Mouse (Mus musculus) hindbrain, embryonic 11.5 days (tissue): ENCODE measurements around the gene Trim27. TPM values are rescaled to one million over a fixed set of nuclear protein-coding genes. Genes with fewer than 3 reads are reported as not detected.

Source experiments
- ATAC-seq: fragments of 200-750 bp; cut with Nextera tagmentation; 2 replicates; pipeline ENCODE4 v1.8.0; 2017; ENCODE audit warnings: mild to moderate bottlenecking, moderate TSS enrichment, moderate library complexity; ENCODE audit not compliant: low FRiP score
- DNase-seq: peaks from one replicate; pipeline ENCODE4 v3.0.0-alpha.2; 2015; ENCODE audit warnings: low spot score
- H3K27ac ChIP-seq: fragments of 300-500 bp; sonication (generic); 2 replicates; pipeline ENCODE4 v1.5.1; 2014; ENCODE audit warnings: mild to moderate bottlenecking, low read depth, low read length
- H3K27me3 ChIP-seq: fragments of 300-500 bp; sonication (generic); 2 replicates; pipeline ENCODE4 v1.6.1; 2014; ENCODE audit warnings: mild to moderate bottlenecking, low read length, moderate library complexity, mixed read lengths; ENCODE audit not compliant: control insufficient read depth, insufficient read depth
- H3K36me3 ChIP-seq: fragments of 300-500 bp; sonication (generic); 2 replicates; pipeline ENCODE4 v1.6.1; 2014; ENCODE audit warnings: mild to moderate bottlenecking, low read length, moderate library complexity, mixed read lengths; ENCODE audit not compliant: control insufficient read depth, insufficient read depth
- H3K4me1 ChIP-seq: fragments of 300-500 bp; sonication (generic); replicated peaks from 2 replicates; pipeline ENCODE4 v1.6.1; 2014; ENCODE audit warnings: low read length, mixed read lengths; ENCODE audit not compliant: control insufficient read depth, insufficient read depth
- H3K4me2 ChIP-seq: fragments of 300-500 bp; sonication (generic); replicated peaks from 2 replicates; pipeline ENCODE4 v1.6.1; 2014; ENCODE audit warnings: mild to moderate bottlenecking, low read depth, low read length
- H3K4me3 ChIP-seq: fragments of 300-500 bp; sonication (generic); 2 replicates; pipeline ENCODE4 v1.5.1; 2014; ENCODE audit warnings: low read depth, low read length
- H3K9ac ChIP-seq: fragments of 300-500 bp; sonication (generic); 2 replicates; pipeline ENCODE4 v1.6.1; 2014; ENCODE audit warnings: low read depth, low read length
- H3K9me3 ChIP-seq: fragments of 300-500 bp; sonication (generic); 2 replicates; pipeline ENCODE4 v1.6.1; 2016; ENCODE audit warnings: low read length; ENCODE audit not compliant: control insufficient read depth
- WGBS: fragments of 180-500 bp; shearing (Covaris S2); extraction: QIAGEN DNeasy Blood & Tissue Kit; methylation state at CpG from one replicate; pipeline ENCODE4 v1.1.7; 2014; 5-methylcytosine and 5-hydroxymethylcytosine counted together
- polyA plus RNA-seq: library from polyadenylated mRNA; unstranded; fragments of >200 nt; fragmentation: Nextera tagmentation; extraction: Ambion mirVana; gene quantifications from 2 replicates; pipeline ENCODE4 v1.2.1, GENCODE M21; 2014

Gene Trim27
- polyA plus RNA-seq: 133 and 144 TPM in 2 replicates

GRCm38 (mm10) chr13:21179367-21179723, at the start of gene Trim27:
TSS of gene Trim27 (plus strand) at chr13:21179445.
- Histone ChIP-seq H3K36me3 (peaks cover 9% of the 10 kb centered on the region), H3K27me3 (no peaks in the 10 kb centered on the region; the same call in 1 of the 2 replicates), H3K27ac (peak within 1 kb of the TSS; percentile 93), H3K9ac (peak within 1 kb of the TSS; percentile 93), H3K9me3 (no peaks in the 10 kb centered on the region), H3K4me1 (no peaks in the 10 kb centered on the region), H3K4me3 (peak within 1 kb of the TSS; percentile 98), H3K4me2 (peak within 1 kb of the TSS; percentile 76)
- WGBS: 0% methylated on average over 15 of the region's 15 CpGs
- ATAC-seq (peak; percentile 53), DNase-seq (no peak)

- DNase-seq (no peak), ATAC-seq (no peak)
- H3K27ac ChIP-seq: no peak overlapping the region
- H3K4me2 ChIP-seq: no peak overlapping the region
- H3K27me3 ChIP-seq: no peaks in the 10 kb centered on the region
- H3K9me3 ChIP-seq: no peaks in the 10 kb centered on the region
- no peaks in the 10 kb centered on the region for H3K36me3 ChIP-seq
- H3K4me3 ChIP-seq: no peak overlapping the region
- no peak overlapping the region for H3K9ac ChIP-seq
- no peaks in the 10 kb centered on the region for H3K4me1 ChIP-seq
- 48% methylated on average over 8 of the region's 8 CpGs for WGBS
Observed at GRCm38 (mm10) chr13:21142421-21142820, 36.8 kb upstream of the Trim27 start.

DNA sequence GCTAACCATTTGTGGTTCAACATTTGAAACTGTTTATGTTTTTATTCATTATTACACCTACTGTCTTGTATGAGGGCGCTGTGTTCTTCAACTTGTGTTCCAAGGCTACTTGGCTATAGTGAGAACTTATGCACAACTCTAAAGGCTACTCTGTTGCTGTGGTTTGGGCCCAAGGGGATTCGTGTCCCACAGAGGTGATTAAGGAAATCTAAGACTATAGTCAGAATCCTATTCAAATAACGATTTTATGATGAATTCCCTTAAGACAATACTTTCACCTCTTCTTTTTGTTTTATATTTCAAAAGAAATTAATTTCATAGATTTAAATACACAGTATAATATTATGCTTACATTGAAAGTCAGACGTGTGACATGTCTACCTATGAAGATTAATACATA, 33.5 kb upstream of the Trim27 start, which contains the start of gene Olfr1368:
Olfr1368 (minus strand) TSS at position 101 of the 400 bp plus-strand sequence.
- H3K36me3 ChIP-seq: no peaks in the 10 kb centered on the region
- H3K27me3 ChIP-seq: no peaks in the 10 kb centered on the region
- no peaks in the 10 kb centered on the region for H3K9me3 ChIP-seq
- no peaks in the 10 kb centered on the region for H3K4me1 ChIP-seq
- ATAC-seq (no peak), DNase-seq (no peak)
- H3K4me2 ChIP-seq: no peak within 1 kb of the TSS
- H3K9ac ChIP-seq: no peak within 1 kb of the TSS
- no peak within 1 kb of the TSS for H3K4me3 ChIP-seq
- 74% methylated on average over 4 of the region's 4 CpGs for WGBS
- no peak within 1 kb of the TSS for H3K27ac ChIP-seq

DNA sequence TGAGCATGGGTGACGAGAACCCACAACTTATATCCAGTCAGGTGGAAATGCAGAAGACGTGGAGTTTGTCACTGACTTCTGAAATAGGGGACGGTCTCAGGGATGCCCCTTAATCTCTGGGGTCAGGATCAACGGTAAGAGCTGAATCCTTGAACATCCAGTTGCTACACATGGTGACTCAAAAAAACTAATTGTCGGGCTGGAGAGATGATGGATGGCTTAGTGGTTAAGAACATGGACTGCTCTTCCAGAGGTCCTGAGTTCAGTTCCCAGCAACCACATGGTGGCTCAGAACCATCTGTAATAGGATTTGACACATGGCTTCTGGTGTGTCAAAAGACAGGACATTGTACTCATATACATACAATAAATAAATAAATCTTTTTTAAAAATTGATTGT, 23.4 kb upstream of the Trim27 start:
- no peaks in the 10 kb centered on the region for H3K9me3 ChIP-seq
- 79% methylated on average over 5 of the region's 5 CpGs for WGBS
- ATAC-seq (no peak), DNase-seq (no peak)
- no peak overlapping the region for H3K4me2 ChIP-seq
- H3K9ac ChIP-seq: no peak overlapping the region
- no peaks in the 10 kb centered on the region for H3K36me3 ChIP-seq
- H3K27ac ChIP-seq: no peak overlapping the region
- no peaks in the 10 kb centered on the region for H3K27me3 ChIP-seq
- H3K4me1 ChIP-seq: no peaks in the 10 kb centered on the region
- H3K4me3 ChIP-seq: no peak overlapping the region

GRCm38 (mm10) chr13:21158071-21158470, 21.2 kb upstream of the Trim27 start:
- DNase-seq (no peak), ATAC-seq (no peak)
- 0 out of 2 replicates have a peak overlapping the region, but pooled peaks have one; percentile 46 for H3K4me3 ChIP-seq

DNA sequence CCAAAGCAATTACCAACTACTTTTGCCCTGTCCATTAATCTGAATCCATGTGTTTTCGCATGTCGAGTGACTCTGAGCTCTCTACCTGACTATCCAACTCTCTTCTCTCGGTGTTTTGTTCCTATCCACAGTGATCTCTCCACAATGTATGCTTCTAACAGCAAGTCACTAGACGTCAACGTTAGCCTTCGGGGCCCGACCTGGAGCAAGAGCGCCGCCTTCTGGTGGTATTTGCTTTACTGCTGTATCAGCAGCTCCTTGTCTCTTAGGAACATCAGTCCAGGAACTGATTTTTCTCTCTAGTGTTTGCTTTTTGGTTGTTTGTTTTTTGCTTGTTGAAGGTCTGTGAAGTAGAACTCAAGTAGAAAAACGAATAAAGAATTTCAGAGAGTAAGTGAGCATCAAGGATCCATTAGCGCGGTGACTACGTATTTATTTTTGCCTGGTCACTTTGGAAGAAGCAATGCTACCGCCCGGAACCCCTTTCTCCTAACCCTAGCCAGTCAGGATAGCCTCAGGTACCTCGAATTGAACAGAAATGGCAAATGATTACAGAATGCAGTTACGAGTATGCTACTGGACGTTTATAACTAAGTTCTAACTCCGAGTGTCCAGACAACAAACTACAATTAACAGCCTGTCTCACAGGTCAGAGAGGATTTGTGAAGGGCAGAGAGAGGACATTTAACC, 20.3 kb upstream of the Trim27 start:
- no peaks in the 10 kb centered on the region for H3K4me1 ChIP-seq
- WGBS: 2% methylated on average over 19 of the region's 19 CpGs
- H3K4me3 ChIP-seq: peak overlapping the region; percentile 46
- H3K36me3 ChIP-seq: no peaks in the 10 kb centered on the region
- no peaks in the 10 kb centered on the region for H3K27me3 ChIP-seq
- no peaks in the 10 kb centered on the region for H3K9me3 ChIP-seq
- H3K4me2 ChIP-seq: peak overlapping the region; percentile 86
- peak; percentile 33 for ATAC-seq
- H3K27ac ChIP-seq: no peak overlapping the region
- DNase-seq: peak; percentile 93
- no peak overlapping the region for H3K9ac ChIP-seq

More at GRCm38 (mm10) chr13:21158071-21158470, 21.2 kb upstream of the Trim27 start:
- Histone ChIP-seq H3K36me3 (no peaks in the 10 kb centered on the region), H3K4me1 (no peaks in the 10 kb centered on the region), H3K27ac (no peak overlapping the region), H3K4me2 (peak overlapping the region; percentile 86), H3K9ac (no peak overlapping the region), H3K27me3 (no peaks in the 10 kb centered on the region), H3K9me3 (no peaks in the 10 kb centered on the region)
- 8% methylated on average over 9 of the region's 9 CpGs for WGBS

DNA sequence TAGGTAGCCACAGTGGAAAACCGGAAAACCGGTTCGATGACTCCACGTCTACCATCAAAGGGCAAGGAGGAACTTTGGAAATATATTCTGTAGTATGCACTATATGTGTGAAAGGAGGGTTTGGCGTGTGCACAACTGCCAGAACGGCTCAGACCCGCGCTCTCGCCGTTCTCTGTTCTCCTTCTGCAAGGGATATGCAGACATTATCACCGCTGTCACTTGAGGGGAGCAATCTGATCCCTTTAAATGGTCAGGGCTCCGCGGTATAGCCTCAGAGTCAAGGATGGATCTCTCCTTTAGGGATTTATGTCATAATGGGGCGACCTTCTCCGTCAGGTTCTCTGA, 19.8 kb upstream of the Trim27 start:
- H3K36me3 ChIP-seq: no peaks in the 10 kb centered on the region
- H3K4me3 ChIP-seq: peak overlapping the region; percentile 46
- DNase-seq: peak; percentile 61
- no peaks in the 10 kb centered on the region for H3K4me1 ChIP-seq
- H3K4me2 ChIP-seq: peak overlapping the region; percentile 86
- H3K9me3 ChIP-seq: no peaks in the 10 kb centered on the region
- under 1% methylated on average over 15 of the region's 15 CpGs for WGBS
- H3K27me3 ChIP-seq: no peaks in the 10 kb centered on the region
- ATAC-seq: no peak
- H3K9ac ChIP-seq: peak overlapping the region; percentile 8; the same call in 1 of the 2 replicates
- H3K27ac ChIP-seq: no peak overlapping the region

- under 1% methylated on average over 16 of the region's 16 CpGs for WGBS
- Histone ChIP-seq H3K9ac (peak overlapping the region; percentile 31), H3K27me3 (no peaks in the 10 kb centered on the region)
Observed at GRCm38 (mm10) chr13:21160041-21160511, 19.2 kb upstream of the Trim27 start.

More at GRCm38 (mm10) chr13:21160041-21160511, 19.2 kb upstream of the Trim27 start:
- no peaks in the 10 kb centered on the region for H3K4me1 ChIP-seq
- peak; percentile 52 for DNase-seq
- H3K4me2 ChIP-seq: peak overlapping the region; percentile 86
- H3K4me3 ChIP-seq: peak overlapping the region; percentile 46
- H3K9me3 ChIP-seq: no peaks in the 10 kb centered on the region
- peak; percentile 34 for ATAC-seq
- H3K27ac ChIP-seq: no peak overlapping the region
- no peaks in the 10 kb centered on the region for H3K36me3 ChIP-seq
